Mouse (Mus musculus) testis, adult 2 months (tissue): ENCODE data around the gene Tspan12. TPM values are rescaled to one million over a fixed set of nuclear protein-coding genes. Genes with fewer than 3 reads are reported as not detected.

Source experiments
- H3K27ac ChIP-seq: fragments of 200-500 bp; 2 replicates; pipeline ENCODE4 v1.5.1; 2012; ENCODE audit warnings: low read depth, low read length; ENCODE audit not compliant: control insufficient read depth, insufficient read depth
- H3K27me3 ChIP-seq: fragments of 200-500 bp; 2 replicates; pipeline ENCODE4 v1.6.1; 2012; ENCODE audit warnings: mild to moderate bottlenecking, low read length, moderate library complexity; ENCODE audit not compliant: control insufficient read depth, insufficient read depth
- H3K36me3 ChIP-seq: fragments of 200-500 bp; 2 replicates; pipeline ENCODE4 v1.6.1; 2012; ENCODE audit warnings: mild to moderate bottlenecking, low read length; ENCODE audit not compliant: control insufficient read depth, insufficient read depth
- H3K4me1 ChIP-seq: fragments of 200-500 bp; 2 replicates; pipeline ENCODE4 v1.6.1; 2012; ENCODE audit warnings: low read length; ENCODE audit not compliant: control insufficient read depth, insufficient read depth
- H3K4me3 ChIP-seq: fragments of 200-500 bp; 2 replicates; pipeline ENCODE4 v1.5.1; 2012; ENCODE audit warnings: low read depth, mild to moderate bottlenecking, low read length, moderate library complexity, mixed read lengths; ENCODE audit not compliant: control insufficient read depth
- CTCF ChIP-seq: fragments of 200-500 bp; IDR thresholded peaks from 2 replicates; pipeline ENCODE4 v1.5.1; 2012; ENCODE audit warnings: low read depth, mild to moderate bottlenecking, inconsistent platforms, low read length, moderate library complexity; ENCODE audit not compliant: control insufficient read depth, insufficient read depth, insufficient replicate concordance
- POLR2A ChIP-seq: fragments of 200-500 bp; IDR thresholded peaks from 2 replicates; pipeline ENCODE4 v1.6.1; 2012; ENCODE audit warnings: low read depth, mild to moderate bottlenecking, inconsistent platforms, low read length, moderate library complexity; ENCODE audit not compliant: control insufficient read depth
- polyA plus RNA-seq: library from polyadenylated mRNA; depleted of rRNA; stranded (reverse); fragments of >200 nt; gene quantifications from 2 replicates; pipeline ENCODE4 v1.2.3, GENCODE M21; 2012; rRNA removed

Tspan12 gene
- polyA plus RNA-seq, 1 experiment: 1.8 TPM

DNA sequence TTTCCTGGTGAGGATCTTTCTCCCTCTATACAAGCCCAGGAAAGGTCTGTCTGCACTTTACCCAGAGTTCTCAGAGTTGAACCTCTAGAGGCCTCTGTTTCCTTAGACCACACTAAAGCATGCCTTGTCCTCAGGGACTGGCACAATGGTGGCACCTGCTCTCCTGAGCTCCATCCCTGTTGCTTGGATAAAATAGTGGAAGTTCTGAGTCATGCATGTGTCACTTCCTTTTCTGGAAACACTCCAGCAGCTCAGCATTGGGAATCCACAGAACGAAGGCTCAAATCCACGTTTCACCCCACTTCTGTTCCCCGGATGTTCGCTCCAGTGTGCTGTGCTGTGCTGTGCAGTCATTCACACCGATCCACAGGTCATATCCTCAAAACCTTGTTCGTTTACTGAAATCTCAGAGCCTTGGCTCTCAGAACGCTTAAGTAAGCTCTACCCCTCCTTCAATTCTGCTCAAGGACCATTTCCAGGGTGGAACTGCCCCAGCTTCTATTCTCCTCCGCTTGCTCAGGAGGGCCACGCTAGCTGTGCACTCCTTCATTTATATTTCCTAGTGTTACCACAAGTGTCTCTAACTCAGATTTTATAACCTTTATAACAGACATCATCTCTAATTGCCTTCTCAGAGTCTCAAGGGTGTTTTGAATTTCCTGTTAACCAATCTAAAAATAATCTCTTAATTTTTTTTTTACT is 83.4 kb downstream of the Tspan12 start:
- H3K27me3 ChIP-seq: no peaks in the 10 kb centered on the region
- TF ChIP-seq POLR2A (no peak), CTCF (no peak)
- no peak overlapping the region for H3K27ac ChIP-seq
- H3K36me3 ChIP-seq: no peaks in the 10 kb centered on the region
- no peak overlapping the region for H3K4me3 ChIP-seq
- no peaks in the 10 kb centered on the region for H3K4me1 ChIP-seq

GRCm38 (mm10) chr6:21767787-21768221 is 84.5 kb downstream of the Tspan12 start:
- no peak for TF ChIP-seq POLR2A
- TF ChIP-seq CTCF: no peak
- H3K36me3 ChIP-seq: no peaks in the 10 kb centered on the region
- no peak overlapping the region for H3K4me3 ChIP-seq
- no peak overlapping the region for H3K27ac ChIP-seq
- no peaks in the 10 kb centered on the region for H3K27me3 ChIP-seq
- H3K4me1 ChIP-seq: no peaks in the 10 kb centered on the region

- Histone ChIP-seq H3K27me3 (no peaks in the 10 kb centered on the region), H3K36me3 (no peaks in the 10 kb centered on the region)
- TF ChIP-seq CTCF: no peak
- TF ChIP-seq POLR2A: no peak
Observed at GRCm38 (mm10) chr6:21747536-21747935, 104.8 kb downstream of the Tspan12 start.

GRCm38 (mm10) chr6:21744615-21745266 is 107.6 kb downstream of the Tspan12 start:
- Histone ChIP-seq H3K27ac (no peak overlapping the region), H3K27me3 (no peaks in the 10 kb centered on the region)
- TF ChIP-seq CTCF (no peak), POLR2A (no peak)

More at GRCm38 (mm10) chr6:21747536-21747935, 104.8 kb downstream of the Tspan12 start:
- no peaks in the 10 kb centered on the region for H3K4me1 ChIP-seq
- no peak overlapping the region for H3K27ac ChIP-seq
- H3K4me3 ChIP-seq: no peak overlapping the region

GRCm38 (mm10) chr6:21740606-21741005 is 111.7 kb downstream of the Tspan12 start:
- Histone ChIP-seq H3K36me3 (no peaks in the 10 kb centered on the region), H3K4me3 (no peak overlapping the region), H3K27ac (no peak overlapping the region), H3K27me3 (no peaks in the 10 kb centered on the region), H3K4me1 (no peaks in the 10 kb centered on the region)
- TF ChIP-seq CTCF (no peak), POLR2A (no peak)

More at GRCm38 (mm10) chr6:21744615-21745266, 107.6 kb downstream of the Tspan12 start:
- H3K4me1 ChIP-seq: no peaks in the 10 kb centered on the region
- H3K4me3 ChIP-seq: no peak overlapping the region
- no peaks in the 10 kb centered on the region for H3K36me3 ChIP-seq

- Histone ChIP-seq H3K27ac (no peak overlapping the region), H3K36me3 (no peaks in the 10 kb centered on the region), H3K27me3 (no peaks in the 10 kb centered on the region), H3K4me1 (no peaks in the 10 kb centered on the region), H3K4me3 (no peak overlapping the region)
- TF ChIP-seq CTCF: no peak
- no peak for TF ChIP-seq POLR2A
Observed at GRCm38 (mm10) chr6:21722238-21722637, 130.1 kb downstream of the Tspan12 start.

Other genes with a start within 250 kb of the Tspan12 start
- gene Ing3, start 97.1 kb upstream of the Tspan12 start, polyA plus RNA-seq: 14.2 and 15.6 TPM in 2 replicates
- gene Cped1, start 133.4 kb upstream of the Tspan12 start, polyA plus RNA-seq: 1.3 and 1.8 TPM in 2 replicates